Mouse (Mus musculus) testis, adult 2 months (tissue): ENCODE results near the gene B3galt4.

Experiments
- CTCF ChIP-seq: fragments of 200-500 bp; IDR thresholded peaks from 2 replicates; pipeline ENCODE4 v1.5.1; 2012; ENCODE audit warnings: low read depth, mild to moderate bottlenecking, inconsistent platforms, low read length, moderate library complexity; ENCODE audit not compliant: control insufficient read depth, insufficient read depth, insufficient replicate concordance
- POLR2A ChIP-seq: fragments of 200-500 bp; IDR thresholded peaks from 2 replicates; pipeline ENCODE4 v1.6.1; 2012; ENCODE audit warnings: low read depth, mild to moderate bottlenecking, inconsistent platforms, low read length, moderate library complexity; ENCODE audit not compliant: control insufficient read depth

- TF ChIP-seq POLR2A (no peak), CTCF (no peak)
Observed at GRCm38 (mm10) chr17:33935422-33936055, 15.7 kb downstream of the B3galt4 start.
